Mouse (Mus musculus) megakaryocyte, embryonic 14.5 days (primary cell): ENCODE results near the gene Camkk1.

Experiments
- FLI1 ChIP-seq: IDR thresholded peaks from 2 replicates; pipeline ENCODE4 v1.6.1; 2012; ENCODE audit warnings: low read length, inconsistent platforms, mixed read lengths
- GATA1 ChIP-seq: IDR thresholded peaks from 3 replicates; pipeline ENCODE4 v1.6.1; 2012; ENCODE audit warnings: mixed read lengths, low read length, inconsistent platforms, borderline replicate concordance

GRCm38 (mm10) chr11:73059630-73060029 lies 40.8 kb downstream of the Camkk1 start:
- TF ChIP-seq FLI1 = no peak
- TF ChIP-seq GATA1 = no peak
